Mouse (Mus musculus) heart, adult 18-20 months (tissue): Measurements from ENCODE around the gene Mgat5. TPM values are rescaled to one million over a fixed set of nuclear protein-coding genes. Genes with fewer than 3 reads are reported as not detected.

ENCODE experiments used
- DNase-seq, 2 experiments: peaks; one replicate each; pipeline ENCODE4 v3.0.0; 2021 to 2022; ENCODE audit warnings: mixed read lengths in 1 of 2
- total RNA-seq, 2 experiments: library from RNA; stranded (reverse); gene quantifications; 2 replicates each; pipeline ENCODE4 v1.2.3; 2021

Gene Mgat5
- total RNA-seq, 2 experiments from 2014 or later = 13.2 to 15.2 TPM

DNA sequence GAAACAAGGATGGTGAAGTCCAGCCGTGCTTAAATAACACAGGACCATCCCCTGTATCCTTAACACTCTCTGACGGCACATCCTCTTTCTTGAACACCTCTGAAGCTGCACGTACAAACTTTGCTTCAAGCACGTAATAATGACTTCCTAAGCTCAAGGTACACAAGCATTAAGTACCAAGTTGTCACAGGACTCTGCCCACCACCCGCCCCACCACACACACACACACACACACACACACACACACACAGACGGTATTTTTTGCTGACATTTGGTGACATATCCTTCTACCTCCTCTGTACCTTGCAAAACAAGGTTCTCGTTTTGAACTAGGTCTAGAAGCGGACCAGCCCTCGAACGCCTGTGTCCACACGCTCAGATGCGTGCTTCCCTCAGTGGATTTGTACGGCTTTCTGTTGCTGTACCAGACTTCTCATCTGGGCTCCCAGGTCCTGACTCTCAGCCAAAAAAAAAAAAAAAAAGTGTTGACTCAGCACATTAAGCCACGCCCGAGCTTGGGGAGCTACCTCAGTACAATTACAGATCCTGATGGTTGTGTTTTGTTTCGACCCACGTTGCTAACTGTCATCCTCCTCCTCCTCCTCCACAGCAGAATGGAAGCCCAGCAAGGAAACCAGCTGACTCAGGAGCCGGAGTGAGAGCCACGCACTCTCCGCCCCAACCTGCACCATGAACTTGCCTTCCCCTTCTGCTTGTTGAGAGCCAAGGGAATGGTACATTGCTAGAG is 101.4 kb downstream of the Mgat5 start:
- DNase-seq = no peak

- no peak for DNase-seq
Observed at GRCm38 (mm10) chr1:127307361-127307760, 102.5 kb downstream of the Mgat5 start.

DNA sequence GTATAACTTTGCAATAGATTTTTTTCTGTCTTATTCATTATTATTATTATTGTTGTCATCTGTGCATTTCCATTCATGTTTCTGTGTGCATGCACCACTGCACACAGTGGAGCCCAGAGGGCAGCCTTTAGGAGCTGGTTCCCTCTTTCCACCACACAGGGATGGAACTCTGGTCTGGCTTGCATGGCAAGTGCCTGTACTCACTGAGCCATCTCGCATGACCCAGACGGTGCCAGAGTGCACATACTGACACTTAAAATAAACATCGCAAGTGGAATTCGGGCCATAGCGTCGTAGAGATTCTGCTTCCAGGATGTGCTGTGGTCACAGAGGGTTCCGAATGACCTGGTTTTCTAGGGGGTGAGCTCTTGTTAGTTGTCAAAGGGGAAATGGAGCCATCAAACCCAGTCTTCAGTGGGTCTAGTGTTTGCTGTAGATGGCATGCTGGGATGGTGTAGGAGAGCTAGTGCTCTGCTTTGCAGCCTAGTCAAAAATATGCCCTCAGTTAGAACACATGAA is 103.5 kb downstream of the Mgat5 start:
- peak in 1 of 2 experiments; percentile 45 for DNase-seq

DNA sequence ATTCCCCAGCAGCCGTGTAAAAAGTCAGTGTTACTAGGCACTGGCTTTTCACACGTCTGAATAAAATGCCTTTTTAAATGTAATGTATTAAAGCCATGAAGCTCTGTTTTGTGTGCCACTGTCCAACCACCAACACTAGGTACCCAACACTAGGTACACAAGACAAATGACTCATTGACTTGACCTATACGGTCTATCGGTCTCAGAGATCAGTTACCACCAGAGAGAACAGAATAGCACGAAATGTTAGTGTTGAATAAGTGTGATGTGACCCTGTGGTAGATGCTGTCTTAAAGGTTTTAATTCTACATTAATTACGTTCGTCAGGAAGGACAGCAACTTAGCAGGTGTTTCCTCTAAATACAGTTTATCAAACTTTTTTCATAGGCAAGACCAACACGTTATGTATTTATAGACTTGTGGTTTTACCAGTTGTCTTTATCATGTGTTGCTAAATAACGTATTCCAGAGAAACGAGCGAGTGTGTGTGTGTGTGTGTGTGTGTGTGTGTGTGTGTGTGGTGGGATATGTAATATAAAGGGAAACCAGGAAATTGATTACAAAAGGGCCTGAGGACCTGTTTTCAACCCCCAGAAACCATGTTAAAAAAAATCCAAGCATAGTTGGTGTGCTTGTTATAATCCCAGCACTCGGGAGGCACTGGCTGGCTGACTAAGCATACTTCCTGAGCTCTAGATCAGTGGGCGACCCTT is 104.3 kb downstream of the Mgat5 start:
- DNase-seq = no peak

- DNase-seq = no peak
Observed at GRCm38 (mm10) chr1:127310011-127310410, 105.2 kb downstream of the Mgat5 start.

DNA sequence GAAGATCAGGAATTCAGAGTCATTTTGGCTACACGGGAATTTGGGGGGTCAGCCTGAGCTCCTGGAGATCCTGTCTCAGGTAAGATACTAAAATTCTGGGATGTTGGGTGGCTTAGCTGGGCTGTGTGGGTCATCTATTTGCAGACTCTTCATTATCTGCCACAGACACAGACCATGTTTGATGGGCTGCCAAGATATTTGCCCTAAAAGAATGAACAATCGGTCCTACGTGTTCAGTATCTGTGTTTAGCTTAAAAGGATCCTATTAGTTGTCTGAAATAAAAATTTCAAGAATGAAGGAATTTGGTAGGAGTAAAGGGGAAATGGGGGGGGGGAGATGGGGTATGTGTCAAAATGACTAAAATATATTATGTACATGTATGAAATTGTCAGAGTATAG is 105.9 kb downstream of the Mgat5 start:
- DNase-seq = no peak

DNA sequence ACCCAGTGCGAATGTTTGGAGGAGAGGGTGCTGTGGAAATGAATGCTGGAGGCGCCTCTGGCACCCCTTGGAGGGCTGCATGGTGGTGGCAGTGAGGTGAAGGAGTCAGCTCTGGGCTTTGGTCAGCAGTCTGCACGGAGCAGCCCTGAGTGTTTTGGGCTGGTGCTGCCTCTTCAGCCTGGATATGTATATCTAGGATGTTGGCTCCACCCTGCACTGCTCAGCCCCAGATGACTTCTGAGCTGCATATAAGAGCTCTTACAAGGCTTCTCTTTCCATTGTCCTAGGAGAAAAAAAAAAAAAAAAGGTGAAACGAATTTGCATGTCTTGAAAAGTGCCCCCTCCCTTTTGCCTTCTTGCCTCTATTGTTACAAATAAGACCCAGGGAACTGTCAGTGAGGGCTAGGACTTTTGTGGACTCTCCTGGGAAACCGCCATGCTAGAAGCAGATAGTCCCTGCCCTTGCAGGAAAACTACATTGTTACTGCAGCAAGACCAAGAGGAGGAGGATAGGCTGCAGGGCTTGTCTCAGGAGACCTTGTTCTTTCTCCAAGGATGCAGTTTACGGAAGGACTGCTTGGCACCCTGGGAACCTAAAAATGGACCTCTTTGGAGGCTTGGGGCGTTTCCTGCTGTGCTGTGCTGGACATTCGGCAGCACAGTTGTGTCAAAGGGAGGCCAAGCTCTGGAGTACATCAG is 109.0 kb downstream of the Mgat5 start:
- peak in 1 of 2 experiments; percentile 12 for DNase-seq

GRCm38 (mm10) chr1:127315763-127316627 is 111.2 kb downstream of the Mgat5 start:
- no peak for DNase-seq

DNA sequence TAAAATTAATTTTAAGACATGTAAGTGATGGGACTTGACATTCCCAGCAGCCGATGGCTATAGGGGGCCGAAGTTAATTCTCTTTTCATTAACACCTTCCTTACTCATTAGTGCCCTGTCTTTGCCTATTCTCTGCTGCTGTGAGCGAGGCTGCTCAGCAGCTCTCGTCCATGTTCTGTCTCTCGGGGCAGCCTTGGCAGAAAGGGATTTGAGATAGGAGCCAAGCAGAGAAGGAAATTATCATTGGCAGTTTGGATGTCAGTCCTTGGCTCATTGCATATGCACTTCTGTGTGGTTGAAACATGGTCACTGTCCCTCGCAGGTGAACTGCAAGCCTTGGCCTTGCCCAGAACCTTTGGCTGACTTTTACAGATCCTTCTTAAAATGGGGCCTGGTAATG is 111.8 kb downstream of the Mgat5 start:
- no peak for DNase-seq

DNA sequence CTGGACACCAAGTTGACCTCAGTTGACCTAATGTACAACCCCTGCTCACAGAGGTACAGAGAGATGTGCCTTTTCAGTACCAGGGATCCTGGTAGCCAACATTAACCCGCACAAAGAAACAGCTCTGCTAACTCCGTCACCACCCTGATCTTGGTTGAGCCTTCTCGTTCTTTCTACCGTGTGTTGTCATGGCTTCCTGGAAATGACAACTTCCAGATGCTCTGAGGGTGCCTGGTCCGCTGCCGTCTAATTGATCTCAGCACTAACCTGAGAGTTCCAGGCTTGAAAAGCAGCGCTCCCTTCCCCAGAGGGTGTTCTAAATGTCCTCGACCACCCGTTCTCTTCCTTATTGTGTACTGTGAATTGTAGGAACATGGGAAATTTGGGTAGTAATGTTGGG is 112.7 kb downstream of the Mgat5 start:
- DNase-seq = no peak

DNA sequence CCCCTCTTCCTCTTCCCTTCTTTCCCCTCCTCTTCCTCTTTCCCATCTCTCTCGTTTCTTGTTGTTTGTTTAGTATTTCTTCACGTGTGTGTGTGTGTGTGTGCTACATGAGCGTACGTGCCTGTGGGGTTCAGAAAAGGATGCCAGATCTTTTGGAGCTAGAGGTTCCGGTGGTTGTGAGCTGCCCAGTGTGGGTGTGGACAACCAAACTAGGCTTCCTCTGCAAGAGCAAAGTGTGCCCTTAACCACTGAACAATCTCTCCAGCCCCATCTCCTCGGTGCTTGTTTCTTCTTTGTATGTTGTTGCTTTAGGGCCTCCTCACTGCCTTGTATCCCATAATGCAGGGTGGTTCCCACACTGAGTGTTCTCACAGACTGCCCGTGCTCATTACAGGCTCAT is 113.7 kb downstream of the Mgat5 start:
- no peak for DNase-seq

GRCm38 (mm10) chr1:127319768-127320167 is 115.0 kb downstream of the Mgat5 start:
- peak in 1 of 2 experiments; percentile 11 for DNase-seq

DNA sequence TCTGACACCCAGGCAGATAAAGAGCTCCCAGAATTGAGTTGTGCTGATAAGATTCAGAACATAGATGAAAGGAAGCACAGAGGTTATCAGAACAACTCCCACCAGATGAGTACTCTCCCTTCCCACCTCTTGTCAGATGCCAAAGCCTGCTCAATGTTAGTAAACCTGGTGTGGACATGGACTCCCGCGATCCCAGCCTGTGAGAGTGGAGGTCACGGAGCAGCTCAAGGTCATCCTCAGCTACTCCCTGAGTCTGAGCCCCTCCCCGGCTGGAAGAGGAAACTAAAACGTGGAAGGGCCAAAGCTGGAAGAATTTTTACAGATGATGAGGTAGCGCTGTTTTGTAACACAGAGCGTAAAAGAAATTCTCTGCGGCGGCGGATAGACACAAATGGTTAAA is 116.1 kb downstream of the Mgat5 start:
- no peak for DNase-seq

DNA sequence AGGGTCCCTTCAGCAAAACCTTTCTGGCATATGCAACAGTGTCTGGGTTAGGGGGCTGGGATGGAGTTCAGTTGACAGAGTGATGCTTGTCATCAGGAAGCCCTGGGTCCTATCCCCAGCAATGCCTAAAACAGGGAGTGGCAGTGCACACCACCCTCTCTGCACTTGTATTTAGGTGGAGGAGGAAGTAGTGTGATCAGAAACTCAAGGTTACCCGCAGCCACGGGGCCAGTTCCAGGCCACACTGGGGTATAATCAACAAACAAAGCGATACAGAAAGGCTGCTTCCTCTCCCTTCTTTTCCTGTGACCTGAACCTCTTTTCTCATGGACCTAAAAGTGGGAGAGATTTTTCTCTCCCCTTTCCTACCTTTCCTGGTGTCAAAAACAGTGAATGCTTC is 116.8 kb downstream of the Mgat5 start:
- DNase-seq = no peak

- no peak for DNase-seq
Observed at GRCm38 (mm10) chr1:127322169-127322805, 117.5 kb downstream of the Mgat5 start.

GRCm38 (mm10) chr1:127325601-127326198 is 120.9 kb downstream of the Mgat5 start:
- no peak for DNase-seq

DNA sequence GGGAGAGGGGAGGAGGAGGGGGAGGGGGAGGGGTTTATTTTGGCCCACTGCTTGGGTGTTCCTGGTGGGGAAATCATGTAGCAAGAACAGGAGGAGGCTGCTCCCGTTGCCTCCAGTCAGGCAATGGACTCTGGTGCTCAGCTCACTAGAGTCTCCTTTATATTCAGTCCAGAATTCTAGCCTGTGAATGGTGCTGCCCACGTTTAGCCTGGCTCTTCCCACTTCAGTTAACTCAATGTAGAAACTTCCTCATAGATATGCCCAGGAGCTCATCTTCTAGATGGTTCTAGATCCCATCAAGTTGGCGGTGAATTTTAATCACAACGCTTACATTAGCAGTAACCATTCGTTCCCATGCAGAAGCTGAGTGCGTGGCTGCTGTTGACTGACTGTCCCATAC is 123.0 kb downstream of the Mgat5 start:
- no peak for DNase-seq

- no peak for DNase-seq
Observed at GRCm38 (mm10) chr1:127328354-127328875, 123.6 kb downstream of the Mgat5 start.

DNA sequence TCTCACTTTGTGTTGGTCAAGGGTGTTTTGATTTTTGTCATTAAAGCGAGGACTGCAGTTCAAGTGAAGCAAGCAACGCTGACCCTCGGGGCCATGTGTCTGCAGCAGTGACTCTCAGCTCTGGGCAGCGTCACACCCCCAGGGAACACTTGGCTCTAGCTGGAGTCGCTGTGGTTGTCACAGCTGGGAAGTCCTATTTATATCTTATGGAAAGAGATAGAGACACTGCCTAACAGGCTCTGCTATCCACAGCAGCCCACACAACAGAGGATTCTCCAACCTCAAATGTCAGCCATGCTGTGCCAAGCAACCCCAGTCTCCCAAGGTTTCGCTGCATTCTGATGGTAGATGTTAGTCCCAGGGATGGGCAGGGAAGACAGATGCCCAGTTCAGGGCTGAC is 125.0 kb downstream of the Mgat5 start:
- DNase-seq = peak; percentile 53 to 72

DNA sequence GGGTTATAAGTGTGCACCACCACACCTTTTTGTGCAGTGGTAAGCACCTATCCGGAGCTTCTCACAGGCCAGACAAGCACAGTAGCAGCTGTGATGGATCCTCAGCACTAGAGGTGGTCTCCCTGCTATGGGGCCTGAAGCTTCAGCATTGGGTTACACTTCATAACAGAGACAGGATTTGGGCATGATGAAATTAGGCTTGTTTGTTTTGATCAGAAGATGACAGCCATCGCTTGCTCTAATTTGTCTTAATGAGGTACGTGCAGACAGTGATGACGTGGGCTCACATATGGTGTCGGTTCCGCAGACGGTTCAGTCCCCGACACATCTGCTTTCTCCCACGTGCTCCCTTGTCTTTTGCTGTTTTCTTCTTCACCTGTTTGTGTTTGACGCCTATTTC is 132.9 kb downstream of the Mgat5 start:
- no peak for DNase-seq
